Mouse (Mus musculus) stomach, embryonic 16.5 days (tissue): ENCODE data around the gene Shisa7. TPM values are rescaled to one million over a fixed set of nuclear protein-coding genes. Genes with fewer than 3 reads are reported as not detected.
A peak's percentile ranks its signal among the peaks of the same experiment; 100 is the strongest.
"Not testable (repeated sequence)": the region's sequence is repeated elsewhere in the genome, so short reads cannot be mapped to it uniquely, and the experiment has no call there.

ENCODE experiments used
- ATAC-seq: fragments of 200-750 bp; cut with Nextera tagmentation; 2 replicates; pipeline ENCODE4 v1.8.0; 2017; ENCODE audit warnings: moderate number of reproducible peaks, moderate TSS enrichment; ENCODE audit not compliant: insufficient read depth, low FRiP score
- H3K27ac ChIP-seq: fragments of 300-500 bp; sonication (generic); 2 replicates; pipeline ENCODE4 v1.5.1; 2014; ENCODE audit warnings: low read length
- H3K27me3 ChIP-seq: fragments of 300-500 bp; sonication (generic); 2 replicates; pipeline ENCODE4 v1.6.1; 2014; ENCODE audit warnings: low read length, control low read depth, mixed read lengths; ENCODE audit not compliant: control insufficient read depth, insufficient read depth
- H3K36me3 ChIP-seq: fragments of 300-500 bp; sonication (generic); 2 replicates; pipeline ENCODE4 v1.6.1; 2014; ENCODE audit warnings: low read length; ENCODE audit not compliant: control insufficient read depth, insufficient read depth
- H3K4me1 ChIP-seq: fragments of 300-500 bp; sonication (generic); 2 replicates; pipeline ENCODE4 v1.6.1; 2014; ENCODE audit warnings: low read length, control low read depth, mixed read lengths; ENCODE audit not compliant: control insufficient read depth, insufficient read depth
- H3K4me2 ChIP-seq: fragments of 300-500 bp; sonication (generic); 2 replicates; pipeline ENCODE4 v1.6.1; 2014; ENCODE audit warnings: low read depth, low read length, mixed read lengths
- H3K4me3 ChIP-seq: fragments of 300-500 bp; sonication (generic); replicated peaks from 2 replicates; pipeline ENCODE4 v1.5.1; 2014; ENCODE audit warnings: mild to moderate bottlenecking, low read length
- H3K9ac ChIP-seq: fragments of 300-500 bp; sonication (generic); 2 replicates; pipeline ENCODE4 v1.6.1; 2014; ENCODE audit warnings: low read length
- H3K9me3 ChIP-seq: fragments of 300-500 bp; sonication (generic); replicated peaks from 2 replicates; pipeline ENCODE4 v1.6.1; 2016; ENCODE audit warnings: low read length, control low read depth; ENCODE audit not compliant: control insufficient read depth
- WGBS: fragments of 180-500 bp; shearing (Covaris S2); extraction: QIAGEN DNeasy Blood & Tissue Kit; methylation state at CpG from one replicate; pipeline ENCODE4 v1.1.7; 2014; 5-methylcytosine and 5-hydroxymethylcytosine counted together
- polyA plus RNA-seq: library from polyadenylated mRNA; unstranded; fragments of >200 nt; fragmentation: Nextera tagmentation; extraction: Ambion mirVana; gene quantifications from 2 replicates; pipeline ENCODE4 v1.2.1, GENCODE M21; 2015

Shisa7 gene
- 0.26 and 0.49 TPM in 2 replicates for polyA plus RNA-seq

DNA sequence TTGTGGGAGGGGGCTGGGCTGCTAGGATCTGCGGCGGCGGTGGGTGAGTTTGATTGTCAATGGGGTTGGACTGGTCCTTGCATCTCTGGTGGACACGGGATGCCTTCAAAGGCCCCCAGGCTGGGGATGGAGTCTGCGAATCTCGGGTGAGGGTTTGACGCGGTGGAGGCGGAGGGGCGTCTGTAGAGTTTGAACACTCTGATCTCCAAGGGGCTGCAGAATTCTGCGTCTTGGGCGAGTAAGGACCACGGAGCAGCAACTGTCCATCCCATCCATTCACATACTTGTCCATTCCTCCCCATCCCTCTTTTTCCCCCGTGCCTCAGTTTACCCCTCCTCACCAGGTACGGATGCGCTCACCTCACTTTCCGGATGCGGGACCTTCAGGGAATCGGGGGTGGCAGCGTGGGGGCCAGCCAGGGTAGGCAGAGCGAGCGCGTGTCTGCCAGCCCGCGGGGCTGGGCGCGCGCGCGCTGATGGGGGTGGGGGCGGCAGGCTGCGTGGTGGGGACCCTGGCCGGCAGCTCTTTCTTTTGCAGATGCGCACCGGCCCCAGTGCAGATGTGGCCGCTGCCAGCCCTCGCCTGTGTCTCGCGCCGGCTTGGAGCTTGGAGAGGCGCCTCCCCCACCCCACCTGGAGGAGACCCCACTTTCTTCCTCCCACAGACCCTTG lies at the start of gene Shisa7:
Gene Shisa7, minus strand, starts transcription at position 452 of the 672 bp plus-strand sequence.
- Histone ChIP-seq H3K9ac (peak within 1 kb of the TSS; percentile 50), H3K4me3 (peak within 1 kb of the TSS; percentile 43), H3K27ac (no peak within 1 kb of the TSS), H3K36me3 (no peaks in the 10 kb centered on the region), H3K4me1 (peaks cover 15% of the 10 kb centered on the region), H3K4me2 (peak within 1 kb of the TSS; percentile 76), H3K9me3 (no peaks in the 10 kb centered on the region), H3K27me3 (peaks cover 32% of the 10 kb centered on the region)
- WGBS, result under 1% methylated on average over 41 of the region's 41 CpGs
- ATAC-seq, result peak; percentile 41; the same call in 1 of the 2 replicates

DNA sequence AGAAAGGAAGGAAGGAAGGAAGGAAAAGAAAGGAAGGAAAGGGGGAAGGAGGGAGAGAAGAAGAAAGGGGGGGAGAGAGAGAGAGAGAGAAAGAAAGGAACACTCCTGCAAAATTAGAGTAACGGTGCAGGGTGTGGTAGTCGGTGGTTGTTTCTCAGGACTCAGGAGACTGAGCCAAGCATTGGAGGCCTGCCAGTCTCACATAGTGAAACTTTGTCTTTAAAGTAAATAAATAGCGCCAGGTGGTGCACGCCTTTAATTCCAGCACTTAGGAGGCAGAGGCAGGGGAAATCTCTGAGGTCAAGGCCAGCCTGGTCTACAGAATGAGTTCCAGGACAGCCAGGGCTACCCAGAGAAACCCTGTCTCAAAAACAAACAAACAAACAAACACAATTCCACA lies 42.2 kb upstream of the Shisa7 start:
- ATAC-seq, result no peak
- no peaks in the 10 kb centered on the region for H3K9me3 ChIP-seq
- WGBS, result 33% methylated on average over 4 of the region's 4 CpGs

DNA sequence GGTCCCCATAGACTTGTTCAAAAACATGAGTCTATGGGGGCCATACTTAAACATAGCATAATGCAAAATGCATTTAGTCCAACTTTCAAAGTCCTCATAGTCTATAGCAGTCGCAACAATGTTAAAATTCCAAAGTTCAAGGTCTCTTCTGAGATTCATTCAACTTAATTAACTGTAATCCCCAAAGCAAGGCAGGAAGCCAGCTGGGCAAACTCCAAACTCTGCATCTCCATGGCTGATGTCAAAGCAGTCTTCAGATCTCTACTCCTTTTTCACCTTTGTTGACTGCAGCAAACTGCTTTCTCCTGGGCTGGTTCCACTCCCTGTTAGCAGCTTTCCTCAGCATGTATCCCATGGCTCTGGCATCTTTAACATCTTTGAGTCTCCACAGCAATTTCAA lies 34.5 kb upstream of the Shisa7 start:
- H3K9ac ChIP-seq, H3K27ac ChIP-seq, H3K36me3 ChIP-seq, H3K27me3 ChIP-seq, H3K9me3 ChIP-seq, H3K4me3 ChIP-seq, H3K4me2 ChIP-seq, ATAC-seq: not testable (repeated sequence)
- WGBS, result 90% methylated on average over 1 of the region's 1 CpGs
- H3K4me1 ChIP-seq, result peaks cover 14% of the 10 kb centered on the region

More for the DNA sequence above, 42.2 kb upstream of the Shisa7 start:
- H3K27me3 ChIP-seq, result no peaks in the 10 kb centered on the region
- no peak overlapping the region for H3K4me2 ChIP-seq
- no peak overlapping the region for H3K9ac ChIP-seq
- H3K27ac ChIP-seq, result no peak overlapping the region
- H3K36me3 ChIP-seq, result no peaks in the 10 kb centered on the region
- no peaks in the 10 kb centered on the region for H3K4me1 ChIP-seq
- no peak overlapping the region for H3K4me3 ChIP-seq

DNA sequence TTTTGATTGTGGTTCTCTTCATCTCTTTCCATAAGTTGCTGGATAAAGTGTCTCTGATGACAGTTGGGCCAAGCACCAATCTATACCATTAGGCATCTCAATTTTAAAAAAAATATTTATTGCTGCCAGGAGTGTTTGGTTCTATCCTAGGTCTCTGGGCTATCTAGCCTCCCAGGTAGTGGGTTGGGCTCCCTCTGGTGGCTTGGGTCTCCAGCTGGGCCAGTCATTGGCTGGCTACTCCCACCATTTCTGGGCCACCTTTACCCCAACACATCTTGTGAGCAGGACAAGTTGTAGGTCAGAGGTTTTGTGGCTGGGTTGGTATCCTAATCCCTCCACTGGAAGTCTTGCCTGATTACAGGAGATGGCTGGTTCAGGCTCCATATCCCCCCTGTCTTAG lies 33.7 kb upstream of the Shisa7 start:
- Histone ChIP-seq H3K27me3 (no peaks in the 10 kb centered on the region), H3K9ac (no peak overlapping the region), H3K9me3 (no peaks in the 10 kb centered on the region), H3K27ac (no peak overlapping the region), H3K36me3 (no peaks in the 10 kb centered on the region), H3K4me1 (peaks cover 14% of the 10 kb centered on the region), H3K4me2 (peak overlapping the region; percentile 92; the same call in 1 of the 2 replicates), H3K4me3 (no peak overlapping the region)
- no peak for ATAC-seq

DNA sequence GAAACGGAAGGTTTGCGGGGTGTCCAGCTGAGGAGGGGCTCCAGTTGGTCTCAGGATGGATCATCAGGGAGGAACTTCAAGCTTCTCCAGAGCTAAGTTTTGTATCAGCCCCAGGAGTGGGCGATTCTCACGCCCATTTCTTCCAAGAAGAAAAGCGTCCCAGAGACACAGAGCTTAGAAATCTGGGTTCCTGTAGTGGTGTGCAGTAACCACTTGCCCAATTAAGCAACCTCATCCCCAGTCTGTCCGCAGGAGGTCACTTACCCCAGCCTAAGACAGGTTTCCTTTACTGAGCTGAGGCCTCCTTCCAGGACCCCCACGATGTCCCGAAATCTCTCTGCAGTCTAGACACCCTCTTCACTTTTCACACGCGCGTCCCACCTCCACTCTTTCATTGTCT lies 32.7 kb upstream of the Shisa7 start:
- no peak for ATAC-seq
- Histone ChIP-seq H3K9me3 (no peaks in the 10 kb centered on the region), H3K9ac (peak overlapping the region; percentile 80), H3K4me2 (peak overlapping the region; percentile 92), H3K4me3 (peak overlapping the region; percentile 76), H3K36me3 (no peaks in the 10 kb centered on the region), H3K27me3 (no peaks in the 10 kb centered on the region), H3K27ac (peak overlapping the region; percentile 72), H3K4me1 (peaks cover 14% of the 10 kb centered on the region)
- WGBS, result 8% methylated on average over 11 of the region's 11 CpGs

DNA sequence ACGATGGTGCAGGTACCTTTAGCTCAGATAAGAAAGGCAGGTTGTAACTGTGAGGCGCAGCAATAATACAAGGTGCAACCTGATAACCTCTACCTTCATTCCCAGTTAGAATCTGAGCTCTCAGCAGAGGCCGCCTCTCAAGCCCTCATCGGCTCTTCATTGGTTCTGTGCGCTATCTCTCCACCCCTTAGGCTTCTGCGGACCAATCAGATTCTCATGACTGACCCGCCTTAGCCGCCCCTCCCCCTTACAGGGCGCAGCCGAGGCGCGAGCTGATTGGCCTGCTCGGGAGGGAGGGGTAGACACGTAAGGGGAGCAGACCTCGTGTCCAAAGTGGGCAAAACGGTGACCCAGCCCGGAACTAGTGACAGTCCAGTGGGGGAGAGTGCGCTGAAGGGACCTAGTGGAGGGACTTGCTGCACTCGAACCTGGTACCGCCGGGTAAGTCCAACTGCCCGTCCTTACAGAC lies 32.3 kb upstream of the Shisa7 start, which contains the start of gene Isoc2a:
Gene Isoc2a, plus strand, starts transcription at position 401 of the 469 bp plus-strand sequence.
- Histone ChIP-seq H3K36me3 (no peaks in the 10 kb centered on the region), H3K4me1 (peaks cover 14% of the 10 kb centered on the region), H3K27me3 (no peaks in the 10 kb centered on the region), H3K4me3 (peak within 1 kb of the TSS; percentile 76), H3K9me3 (no peaks in the 10 kb centered on the region), H3K4me2 (peak within 1 kb of the TSS; percentile 92), H3K27ac (peak within 1 kb of the TSS; percentile 73), H3K9ac (peak within 1 kb of the TSS; percentile 80)
- under 1% methylated on average over 22 of the region's 22 CpGs for WGBS
- ATAC-seq, result peak; percentile 100

DNA sequence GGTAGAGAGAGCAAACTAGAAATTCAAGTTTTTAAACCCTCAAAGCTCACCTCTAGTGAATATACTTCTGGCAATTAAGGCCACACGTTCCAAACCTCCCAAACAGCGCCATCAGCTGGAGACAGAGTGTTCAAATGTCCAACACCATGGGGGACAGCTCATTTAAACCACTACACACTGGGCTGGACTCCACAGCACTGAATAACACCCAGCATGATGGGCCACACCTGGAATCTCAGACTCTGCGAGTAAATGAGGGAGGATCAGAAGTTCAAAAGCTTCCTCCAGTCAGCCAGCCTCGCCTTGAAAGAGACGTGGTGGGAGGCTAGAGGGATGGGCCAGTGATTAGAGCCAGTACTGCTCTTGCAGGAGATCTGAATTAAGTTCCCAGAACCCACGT lies 25.6 kb upstream of the Shisa7 start, which contains the start of gene Isoc2b:
Gene Isoc2b, minus strand, starts transcription at position 126 of the 400 bp plus-strand sequence.
- Histone ChIP-seq H3K4me3 (no peak within 1 kb of the TSS), H3K27me3 (no peaks in the 10 kb centered on the region), H3K36me3 (no peaks in the 10 kb centered on the region), H3K9ac (no peak within 1 kb of the TSS), H3K4me2 (no peak within 1 kb of the TSS), H3K9me3 (no peaks in the 10 kb centered on the region), H3K4me1 (peaks cover 8% of the 10 kb centered on the region; the same call in 1 of the 2 replicates), H3K27ac (no peak within 1 kb of the TSS)
- WGBS, result 46% methylated on average over 6 of the region's 6 CpGs
- no peak for ATAC-seq

DNA sequence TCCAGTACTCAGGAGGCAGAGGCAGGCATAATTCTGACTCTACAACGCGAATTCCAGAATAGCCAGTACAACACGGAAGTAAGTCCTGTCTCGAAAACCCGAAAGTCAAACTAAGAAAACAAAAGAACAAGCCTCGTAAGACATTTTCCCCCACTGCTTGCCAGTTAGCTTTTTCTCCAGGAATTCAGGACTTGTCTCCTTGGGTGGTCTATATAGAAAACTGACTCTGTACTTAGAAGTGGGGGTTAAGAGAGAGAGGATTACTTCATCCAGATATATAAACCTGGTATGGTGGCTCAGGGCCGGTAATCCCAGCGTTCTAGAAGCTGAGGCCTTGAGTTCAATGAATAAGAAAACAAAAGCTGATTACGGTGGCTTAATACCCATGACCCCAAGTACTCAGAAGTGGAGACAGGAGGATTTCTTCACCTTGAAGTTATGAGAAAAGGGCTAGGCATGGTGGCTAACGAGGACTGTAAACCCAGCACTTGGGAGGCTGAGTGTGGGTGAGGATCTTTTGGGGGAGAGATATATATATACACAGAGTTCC lies 22.2 kb upstream of the Shisa7 start:
- peaks cover 8% of the 10 kb centered on the region; the same call in 1 of the 2 replicates for H3K4me1 ChIP-seq
- 29% methylated on average over 10 of the region's 10 CpGs for WGBS

More for the DNA sequence above, 22.2 kb upstream of the Shisa7 start:
- no peak for ATAC-seq
- Histone ChIP-seq H3K9me3 (no peaks in the 10 kb centered on the region), H3K36me3 (no peaks in the 10 kb centered on the region), H3K9ac (peak overlapping the region; percentile 82), H3K4me2 (peak overlapping the region; percentile 45), H3K27ac (peak overlapping the region; percentile 92), H3K4me3 (peak overlapping the region; percentile 69), H3K27me3 (no peaks in the 10 kb centered on the region)
